Mouse (Mus musculus): ENCODE results near the gene Elovl4.

GRCm38 (mm10) chr9:83730836-83731235, 75.2 kb downstream of the Elovl4 start:
- TF ChIP-seq CTCF (IDR thresholded peaks at IDR 0.05) (no peak), POLR2A (IDR thresholded peaks at IDR 0.05; ENCODE audit: insufficient read depth, low read depth, low read length) (no peak)

Measured in heart, adult 2 months (tissue).